Mouse (Mus musculus): ENCODE measurements at regions not wholly inside any gene's neighbourhood (a gene's known extent, or its start where the extent isn't known, plus 50 kb on each side); places are given as distances from the start of the nearest gene placed in this dataset.
A peak's percentile ranks its signal among the peaks of the same experiment; 100 is the strongest.
"Not testable (repeated sequence)": the region's sequence is repeated elsewhere in the genome, so short reads cannot be mapped to it uniquely, and the experiment has no call there.

DNA sequence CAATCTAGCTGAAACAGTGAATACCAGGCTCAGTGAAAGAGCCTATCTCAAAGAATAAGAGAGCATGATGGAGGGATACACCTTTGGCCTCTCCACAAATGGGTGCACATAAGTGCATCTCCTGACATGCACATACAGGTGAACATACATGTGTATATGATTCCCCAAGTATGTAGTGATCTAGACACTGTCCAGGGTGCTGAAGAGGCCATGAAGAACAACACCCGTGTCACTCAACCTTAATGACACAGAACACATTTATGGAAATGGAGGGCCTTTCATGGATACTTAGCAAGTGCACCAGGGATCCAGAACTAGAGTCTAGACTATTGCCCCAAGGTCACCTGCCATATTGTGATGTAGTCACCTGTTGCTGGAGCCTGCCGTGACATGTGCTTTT lies 56.9 kb downstream of the Spata19 start:
- DNase-seq, result peak in 1 of 2 experiments; percentile 3

DNA sequence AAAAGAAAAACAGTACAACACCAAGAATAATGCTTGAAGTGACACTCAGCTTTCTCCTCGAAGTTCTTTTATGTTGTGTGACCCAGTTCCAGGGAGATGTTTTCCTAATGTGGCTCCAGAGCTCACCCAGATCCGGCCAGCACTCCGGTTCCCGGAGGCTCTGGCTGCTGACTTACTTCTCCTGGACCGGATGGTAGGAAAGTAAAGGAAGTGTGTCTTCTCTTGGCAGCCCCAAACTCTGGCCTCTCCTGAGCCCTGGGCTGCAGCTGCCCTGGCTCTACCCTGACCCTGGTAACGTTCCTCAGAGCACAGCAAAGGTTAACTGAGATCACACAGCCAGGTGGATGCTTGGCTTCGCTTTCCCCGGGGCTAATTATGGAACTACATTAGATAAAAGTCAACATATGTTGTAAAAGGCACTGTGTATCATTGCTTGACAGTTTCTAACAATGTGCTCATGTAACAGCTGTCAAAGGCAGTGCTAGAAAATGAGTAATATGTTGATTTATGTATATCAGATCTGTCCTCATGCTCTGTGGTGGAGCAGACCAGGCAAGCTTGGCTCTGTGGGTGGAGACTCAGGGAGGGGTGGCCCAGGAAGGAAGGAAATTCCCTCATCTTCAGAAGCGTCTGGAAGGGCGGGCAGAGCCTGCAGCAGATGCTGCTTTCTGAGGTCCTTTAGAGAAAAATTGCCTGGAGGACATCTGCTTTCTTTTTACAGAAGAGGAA lies 57.5 kb downstream of the Spata19 start:
- DNase-seq, result no peak
- intact Hi-C loops (cut with DNase I), result no loop called here

More for the DNA sequence above, 56.9 kb downstream of the Spata19 start:
- intact Hi-C loops (cut with DNase I), result no loop called here

DNA sequence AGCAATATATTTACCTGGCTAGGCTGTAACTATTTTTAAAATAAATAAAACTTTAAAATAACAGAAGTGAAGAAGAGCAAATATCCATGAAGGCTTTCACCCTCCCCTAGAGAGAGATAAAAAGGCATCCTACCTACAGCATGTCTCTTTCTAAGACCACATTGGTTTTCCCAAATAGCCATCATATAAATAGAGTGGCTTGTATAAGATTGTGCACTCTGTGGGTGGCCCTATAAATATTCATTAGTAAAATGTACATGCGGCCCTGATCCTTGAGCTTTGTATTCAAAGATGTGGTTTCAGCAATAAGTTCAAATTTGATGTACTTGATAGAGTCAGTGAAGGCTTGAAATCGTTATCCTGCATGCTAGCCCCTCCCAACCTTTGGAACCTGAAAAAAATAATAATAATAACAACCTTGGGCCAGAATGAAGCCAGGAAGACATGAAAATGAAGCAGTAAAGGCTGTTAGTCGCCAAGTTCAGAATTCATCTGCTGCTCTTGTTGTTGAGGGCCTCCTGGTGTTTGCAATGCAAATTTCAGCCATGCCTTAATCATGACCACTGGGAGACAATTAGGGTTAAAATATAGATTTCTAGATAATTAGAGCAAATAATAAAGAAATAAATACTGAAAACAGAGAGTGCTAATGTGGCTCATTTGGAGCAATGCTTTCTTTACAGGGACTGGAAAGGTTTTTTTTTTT lies 61.9 kb downstream of the Spata19 start:
- intact Hi-C loops (cut with DNase I), result no loop called here
- no peak for DNase-seq

DNA sequence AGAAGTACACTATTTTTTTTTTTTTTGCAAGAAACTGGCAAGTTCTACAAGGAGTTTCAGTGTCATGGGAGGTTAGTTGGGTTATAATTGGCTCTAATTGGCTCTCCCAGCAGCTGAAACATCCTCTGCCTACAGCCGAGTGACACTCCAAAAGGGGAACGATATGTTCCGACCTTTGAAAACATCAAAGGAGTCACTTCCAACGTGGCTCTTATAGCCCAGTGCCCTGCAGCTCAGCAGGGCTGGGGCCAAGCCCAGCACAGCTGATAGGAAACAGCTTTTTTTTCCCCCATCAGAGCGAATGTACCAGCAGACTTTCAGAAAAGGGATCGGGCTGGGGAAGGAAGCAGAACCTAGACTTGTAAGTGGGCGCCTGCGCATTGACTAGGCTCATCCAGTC lies 64.4 kb downstream of the Spata19 start:
- no peak for DNase-seq

DNA sequence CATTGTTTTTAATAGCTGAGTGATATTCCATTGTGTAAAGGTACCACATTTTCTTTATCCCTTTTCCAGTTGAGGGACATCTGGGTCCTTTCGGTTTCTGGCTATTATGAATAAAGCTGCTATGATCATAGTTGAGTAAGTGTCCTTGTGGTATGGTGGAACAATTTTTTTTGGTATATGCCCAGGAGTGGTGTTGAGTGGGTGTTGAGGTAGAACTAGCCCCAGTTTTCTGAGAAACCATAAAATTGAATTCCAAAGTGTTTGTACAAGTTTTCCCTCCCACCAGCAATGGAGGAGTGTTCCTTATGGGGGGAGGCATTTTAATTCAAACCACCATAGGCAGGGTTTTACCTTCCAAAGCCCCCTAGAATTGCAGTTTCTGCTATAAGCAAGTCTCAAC lies 67.4 kb downstream of the Spata19 start:
- intact Hi-C loops (cut with DNase I), result no loop called here
- no peak for DNase-seq

More for the DNA sequence above, 64.4 kb downstream of the Spata19 start:
- intact Hi-C loops (cut with DNase I), result no loop called here

DNA sequence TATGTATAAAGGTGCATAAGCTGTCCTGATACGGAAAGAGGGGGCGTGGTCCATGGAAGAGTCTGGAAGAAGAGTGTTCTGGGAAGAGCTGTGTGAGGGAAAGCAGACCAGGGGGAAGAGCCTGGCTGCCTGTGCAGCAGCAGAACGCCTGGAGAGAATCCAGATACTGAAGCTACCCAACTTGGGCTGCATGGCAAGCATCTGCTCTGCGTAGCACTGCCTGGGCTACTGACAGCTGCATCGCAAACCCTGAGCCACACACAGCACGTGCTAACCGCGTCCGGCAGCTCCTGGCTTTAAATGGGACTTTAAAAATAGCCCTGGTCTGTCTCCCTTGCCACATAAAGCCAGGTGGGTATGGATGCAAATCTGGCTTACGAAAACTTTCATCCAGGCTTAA lies 78.9 kb downstream of the Spata19 start:
- intact Hi-C loops (cut with DNase I), result no loop called here
- DNase-seq, result no peak

DNA sequence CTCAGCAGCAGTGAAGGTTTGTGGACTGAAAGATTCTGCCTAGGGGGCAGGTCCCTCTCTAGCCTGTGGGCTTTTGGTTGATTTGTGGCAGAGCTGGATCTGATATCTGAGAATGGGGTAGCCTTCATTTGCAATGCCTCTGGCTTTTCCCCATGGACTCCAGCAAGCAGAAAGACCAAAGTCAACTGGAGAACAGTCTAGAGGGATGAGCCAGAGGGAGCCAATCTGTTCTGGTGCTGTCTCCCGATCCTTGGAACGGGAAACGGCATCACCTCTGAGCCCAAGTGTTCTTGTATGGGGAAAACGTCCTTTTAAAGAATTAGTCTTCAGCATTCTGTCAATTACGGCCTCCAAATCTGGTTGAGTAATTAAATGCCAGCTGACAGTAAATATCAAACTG lies 80.0 kb downstream of the Spata19 start:
- intact Hi-C loops (cut with DNase I), result no loop called here
- no peak for DNase-seq

DNA sequence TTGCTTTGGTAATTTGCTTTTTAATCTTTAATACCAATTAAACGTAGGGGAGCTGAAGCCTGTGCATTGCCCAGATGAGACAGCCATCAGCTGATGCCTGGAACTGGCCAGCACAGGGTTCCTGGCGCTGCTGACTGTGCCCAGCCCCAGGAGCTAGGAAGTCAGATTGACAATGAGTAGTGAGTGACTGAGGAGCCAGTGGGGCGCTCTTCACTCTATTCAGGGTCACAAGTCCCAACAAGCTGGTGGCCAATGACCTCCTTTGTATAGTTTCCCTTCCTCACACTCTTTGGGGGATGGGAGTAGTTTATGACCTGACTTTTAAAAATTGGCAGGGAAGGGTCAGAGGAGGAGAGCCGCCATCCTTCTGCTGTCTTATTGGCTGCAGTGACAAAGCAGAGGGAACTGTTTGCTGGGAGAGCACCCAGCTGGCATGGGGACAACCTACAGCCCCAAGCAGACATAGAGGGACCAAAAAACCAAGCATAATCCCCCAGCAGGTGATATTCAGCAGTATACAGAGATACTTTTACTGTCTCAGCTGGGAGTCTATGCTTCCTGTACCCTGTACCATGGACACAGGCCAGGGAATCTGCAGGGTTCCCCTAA lies 80.6 kb downstream of the Spata19 start:
- intact Hi-C loops (cut with DNase I), result no loop called here
- no peak for DNase-seq

DNA sequence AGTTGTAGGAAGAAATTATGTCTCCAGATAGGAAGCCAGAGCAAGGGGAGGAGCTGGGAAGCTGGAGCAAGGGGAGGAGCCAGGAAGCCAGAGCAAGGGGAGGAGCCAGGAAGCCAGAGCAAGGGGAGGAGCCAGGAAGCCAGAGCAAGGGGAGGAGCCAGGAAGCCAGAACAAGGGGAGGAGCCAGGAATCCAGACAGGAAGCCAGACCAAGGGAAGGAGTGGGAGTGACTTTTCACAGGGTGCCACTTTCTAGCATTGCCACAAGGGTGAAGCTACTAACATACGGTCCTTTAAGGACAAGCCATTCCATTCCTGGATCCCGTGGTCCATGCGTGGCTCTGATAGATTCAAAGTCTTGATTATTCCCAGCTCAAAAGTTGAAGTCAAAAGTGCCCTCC lies 81.7 kb downstream of the Spata19 start:
- no peak for DNase-seq
- intact Hi-C loops (cut with DNase I), result no loop called here

DNA sequence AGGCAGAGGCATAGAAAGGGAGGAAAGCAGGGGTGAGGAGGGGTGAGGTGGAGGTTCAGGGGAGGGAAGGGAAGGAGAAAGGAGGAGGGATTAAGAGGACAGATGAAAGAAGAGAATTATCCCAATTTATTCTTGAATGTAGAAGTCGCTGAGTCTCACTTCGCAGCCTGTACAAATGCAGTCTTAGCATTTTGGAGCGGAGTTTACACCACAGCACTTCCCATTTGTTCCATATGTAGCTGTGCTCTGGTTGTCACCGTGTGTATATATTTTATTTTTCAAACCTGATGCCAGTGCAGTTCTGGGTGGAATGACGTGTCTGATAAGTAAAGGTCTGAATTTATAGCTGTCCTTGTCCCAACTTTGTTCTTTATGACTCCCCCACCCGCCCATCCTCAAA lies 105.2 kb downstream of the Spata19 start:
- DNase-seq, result no peak
- intact Hi-C loops (cut with DNase I), result no loop called here

DNA sequence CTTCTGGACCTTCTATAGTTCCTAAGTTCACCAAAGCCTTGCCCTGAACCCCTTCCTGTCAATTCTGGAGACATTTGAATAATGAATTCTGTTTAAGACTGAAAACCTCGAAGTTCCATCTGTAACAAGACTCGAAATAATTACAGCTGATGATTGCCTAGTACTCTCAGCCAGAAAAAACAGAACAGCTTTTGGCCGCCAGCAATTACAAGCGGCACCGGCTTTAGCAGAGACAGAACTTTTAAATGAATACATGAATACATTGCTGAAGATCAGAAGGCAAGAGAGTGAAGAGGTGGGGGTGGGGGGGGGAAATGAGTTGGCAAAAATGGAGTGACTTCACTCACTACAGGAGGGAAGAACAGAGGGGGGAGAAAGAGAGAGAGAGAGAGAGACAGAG lies 112.6 kb downstream of the Spata19 start:
- no peak for DNase-seq
- intact Hi-C loops (cut with DNase I), result no loop called here

DNA sequence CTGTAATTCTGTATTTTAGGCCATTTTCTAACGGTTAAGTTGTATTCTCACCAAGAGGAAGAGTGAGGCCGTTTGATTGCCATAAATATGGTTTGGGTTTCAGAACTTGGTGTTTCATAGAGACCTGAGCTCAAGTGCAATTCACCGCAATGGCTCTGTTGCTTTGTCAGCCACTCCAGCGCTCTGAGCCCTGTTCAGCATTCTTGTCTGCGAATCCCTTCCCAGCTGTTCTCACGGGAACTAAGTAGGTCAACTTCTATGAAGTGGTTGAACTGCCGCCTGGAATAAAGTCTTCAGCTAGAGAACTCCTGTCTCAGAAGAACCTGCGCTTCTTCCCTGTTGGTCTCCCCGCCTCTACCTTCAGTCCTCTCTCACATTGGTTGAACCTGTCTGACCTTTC lies 113.1 kb downstream of the Spata19 start:
- intact Hi-C loops (cut with DNase I), result no loop called here
- DNase-seq, result no peak

DNA sequence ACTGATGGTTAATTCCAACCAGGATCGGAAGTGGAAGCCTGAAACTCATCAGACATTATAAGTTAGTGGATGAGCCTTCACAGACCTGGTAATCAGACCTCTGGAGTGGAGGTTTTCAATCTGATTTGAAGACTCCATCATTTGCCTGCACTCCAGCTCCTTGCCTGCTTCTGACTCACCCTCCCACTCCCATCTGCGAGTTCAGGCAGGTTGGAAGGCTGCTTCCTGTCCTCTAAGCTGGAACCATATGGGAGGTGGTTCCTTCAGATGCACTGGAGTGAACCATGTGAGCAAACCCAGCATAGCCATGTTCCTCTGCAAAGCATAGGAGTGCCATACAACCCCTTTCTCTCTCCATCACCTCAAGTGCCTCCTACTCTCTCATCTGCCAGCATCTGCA lies 114.6 kb downstream of the Spata19 start:
- DNase-seq, result no peak
- intact Hi-C loops (cut with DNase I), result no loop called here

DNA sequence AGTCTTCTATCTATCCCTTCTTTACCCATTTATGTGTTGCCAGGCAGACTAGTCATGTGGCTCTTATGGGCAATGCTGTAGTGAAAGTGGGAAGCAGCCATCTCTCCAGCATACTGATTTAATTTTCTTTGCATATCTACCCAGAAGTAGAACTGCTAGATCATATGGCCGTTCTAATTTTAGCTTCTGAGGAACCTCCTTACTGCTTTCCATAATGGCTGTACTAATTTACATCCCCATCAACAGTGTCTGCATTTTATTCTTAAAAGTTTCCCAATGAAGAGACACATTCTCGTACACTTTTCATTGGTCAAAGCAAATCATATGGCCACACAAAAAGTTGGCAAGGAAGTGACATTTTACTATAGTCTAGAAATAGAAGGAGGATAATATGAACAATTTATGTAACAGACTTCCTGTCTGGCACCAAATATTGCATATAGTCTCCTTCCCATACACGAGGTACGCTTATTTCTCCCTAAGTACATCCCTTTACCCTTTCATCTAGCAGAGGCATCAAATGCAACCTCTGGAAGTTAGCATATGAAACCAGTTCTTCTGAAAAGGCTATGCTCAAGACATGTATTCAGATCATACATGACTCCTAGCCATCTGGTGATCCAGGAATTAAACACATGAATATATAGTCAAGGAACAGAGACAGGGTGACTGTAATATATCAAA lies 119.0 kb downstream of the Spata19 start:
- no peak for DNase-seq
- intact Hi-C loops (cut with DNase I), result no loop called here

DNA sequence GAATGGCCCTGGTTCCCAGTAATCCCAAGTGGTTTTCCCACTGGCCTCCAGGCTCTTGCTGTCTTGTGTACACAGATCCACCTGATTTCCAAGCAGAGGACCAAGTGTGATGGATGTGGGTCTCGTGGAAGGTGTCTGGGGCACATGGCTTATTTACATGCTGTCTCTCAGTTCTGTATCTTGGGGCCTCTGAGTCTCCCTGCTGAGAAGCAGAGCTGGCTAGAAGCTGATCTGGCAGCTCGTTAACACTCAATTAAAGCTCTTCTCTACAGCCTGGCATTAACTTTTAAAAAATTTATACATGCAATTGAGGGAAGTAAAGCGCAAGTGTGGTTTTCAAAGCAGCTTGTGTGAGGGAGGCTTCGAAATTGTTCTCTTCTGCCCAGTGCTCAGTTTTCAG lies 121.4 kb downstream of the Spata19 start:
- intact Hi-C loops (cut with DNase I), result no loop called here
- DNase-seq, result no peak

DNA sequence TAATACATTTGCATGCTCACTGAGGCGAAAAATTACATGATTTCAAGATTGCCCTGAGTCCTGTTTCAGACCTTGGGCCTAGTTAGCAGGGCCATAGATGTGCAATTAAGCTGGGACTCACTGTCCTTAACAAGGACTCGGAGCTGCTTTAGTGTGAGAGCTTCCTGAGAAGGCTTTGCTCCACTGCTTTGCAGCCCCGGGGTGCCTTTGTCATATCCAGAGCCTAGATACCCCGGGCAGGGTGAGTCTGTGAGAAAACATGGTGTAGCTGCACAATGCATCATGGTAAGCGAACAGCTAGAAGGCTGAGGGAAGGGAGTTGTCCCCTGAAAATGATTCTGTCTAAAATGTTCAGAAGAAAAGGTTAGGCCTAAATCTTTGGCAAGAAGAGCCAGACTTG lies 123.1 kb downstream of the Spata19 start:
- DNase-seq, result no peak
- intact Hi-C loops (cut with DNase I), result no loop called here

DNA sequence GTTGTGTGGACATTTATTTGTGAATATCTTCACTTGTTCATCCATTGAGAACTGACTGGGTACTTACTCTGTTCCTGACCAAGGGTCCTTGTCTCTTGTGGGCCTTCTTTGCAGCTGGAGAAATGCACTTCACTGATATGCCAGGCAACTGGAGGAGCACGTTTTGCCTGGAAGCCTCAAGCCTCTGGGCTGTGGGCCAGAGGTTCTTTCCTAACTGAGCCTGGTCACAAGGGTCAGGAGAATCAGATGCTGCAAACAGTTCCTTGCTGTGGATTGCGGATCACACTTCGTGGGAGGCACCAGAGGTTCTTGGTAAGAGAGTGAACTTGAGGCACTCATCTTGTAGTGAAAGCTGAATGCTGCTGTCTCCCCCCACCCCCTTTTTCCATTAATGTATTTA lies 124.6 kb downstream of the Spata19 start:
- peak; percentile 2 to 8 for DNase-seq

DNA sequence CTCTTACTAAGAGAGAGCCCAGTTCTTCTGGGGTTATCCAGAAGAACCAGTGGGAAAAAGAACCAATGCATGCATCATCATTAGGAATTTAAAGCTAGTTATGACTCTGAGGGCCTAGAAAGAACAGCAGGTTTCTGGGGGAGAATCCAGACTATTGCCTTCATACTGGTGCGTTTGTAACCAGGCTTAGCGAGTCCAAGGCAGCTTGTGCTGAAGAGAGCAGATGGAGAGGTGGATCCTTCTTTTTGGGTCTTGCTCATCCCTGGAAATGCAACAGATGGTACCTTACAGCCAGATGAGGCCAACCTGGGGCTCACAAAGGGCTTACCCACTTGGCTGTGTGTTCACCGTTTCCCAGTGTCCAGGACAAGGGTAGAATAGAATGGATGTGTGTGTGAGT lies 130.1 kb downstream of the Spata19 start:
- intact Hi-C loops (cut with DNase I), result no loop called here
- no peak for DNase-seq

More for the DNA sequence above, 124.6 kb downstream of the Spata19 start:
- intact Hi-C loops (cut with DNase I), result no loop called here

DNA sequence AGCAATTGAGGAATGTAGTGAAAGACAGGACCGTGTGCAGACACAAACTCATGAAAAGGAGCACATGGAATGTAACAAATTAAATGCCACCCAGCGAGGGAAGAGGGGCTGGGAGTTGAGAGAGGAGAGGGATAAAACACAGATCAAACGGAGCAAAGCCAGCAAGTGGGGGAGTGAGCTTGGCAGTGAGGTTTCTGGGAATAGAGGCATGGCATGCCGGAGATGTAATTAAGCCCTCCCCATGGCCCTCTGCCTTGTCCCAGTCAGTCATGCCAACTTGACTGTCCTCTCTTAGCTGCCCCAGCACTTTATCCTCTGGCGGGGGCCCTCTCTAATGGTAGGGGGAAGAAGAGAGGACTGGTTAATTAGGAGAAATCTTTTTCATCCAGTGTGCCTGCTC lies 141.9 kb downstream of the Spata19 start:
- no peak for DNase-seq
- intact Hi-C loops (cut with DNase I), result no loop called here

DNA sequence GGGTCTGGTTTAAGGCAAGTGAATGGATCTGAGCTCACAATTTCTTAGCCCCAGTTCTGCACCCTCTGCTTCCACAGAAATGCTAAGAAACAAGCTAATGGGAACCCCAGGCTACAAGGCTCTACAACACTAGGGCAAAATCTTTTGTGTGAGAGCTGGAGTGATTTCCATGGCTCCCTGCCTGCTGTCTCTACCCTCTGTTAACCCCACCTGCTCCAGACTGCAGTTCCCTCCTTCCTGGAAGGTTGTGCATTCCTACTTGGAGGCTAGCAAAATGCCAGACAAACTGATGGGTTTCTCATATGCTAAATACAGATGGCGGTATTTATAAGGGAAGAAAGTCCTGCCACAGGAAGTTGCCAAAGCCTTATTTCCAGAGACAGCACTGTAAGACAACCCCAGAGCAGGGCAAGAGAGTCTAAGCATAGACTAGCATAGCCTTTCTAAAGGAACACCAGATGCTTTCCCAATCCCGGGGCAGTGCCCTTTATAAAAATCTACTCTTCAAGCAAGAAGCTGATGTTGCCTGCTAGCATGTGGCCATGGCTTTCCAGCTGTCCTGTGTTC lies 145.1 kb downstream of the Spata19 start:
- intact Hi-C loops (cut with DNase I), result no loop called here
- no peak for DNase-seq

DNA sequence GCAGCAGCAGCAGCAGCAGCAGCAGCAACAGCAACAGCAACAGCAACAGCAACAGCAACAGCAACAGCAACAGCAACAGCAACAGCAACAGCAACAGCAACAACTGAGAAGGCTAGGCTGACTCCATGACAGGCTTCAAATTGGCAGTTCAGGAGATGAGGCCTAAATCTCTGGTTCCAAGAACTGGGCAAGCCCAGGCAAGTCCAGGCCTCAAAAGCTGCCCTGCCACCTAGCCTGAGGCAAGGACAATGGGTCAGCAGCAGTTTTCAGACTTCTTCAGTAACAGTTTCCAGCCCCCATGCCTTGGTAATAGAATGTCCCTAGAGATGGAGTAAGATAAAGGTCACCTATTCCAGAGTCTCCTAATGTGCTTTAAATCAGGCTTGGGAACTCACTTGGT lies 158.1 kb downstream of the Spata19 start:
- intact Hi-C loops (cut with DNase I); DNase-seq: not testable (repeated sequence)
